Mouse (Mus musculus) liver (tissue): ENCODE measurements at regions not wholly inside any gene's neighbourhood (a gene's known extent, or its start where the extent isn't known, plus 50 kb on each side); places are given as distances from the start of the nearest gene placed in this dataset.

Source experiments
- DNase-seq: peaks from one replicate; pipeline ENCODE4 v3.0.0-alpha.2; 2020; ENCODE audit warnings: mixed read lengths

DNA sequence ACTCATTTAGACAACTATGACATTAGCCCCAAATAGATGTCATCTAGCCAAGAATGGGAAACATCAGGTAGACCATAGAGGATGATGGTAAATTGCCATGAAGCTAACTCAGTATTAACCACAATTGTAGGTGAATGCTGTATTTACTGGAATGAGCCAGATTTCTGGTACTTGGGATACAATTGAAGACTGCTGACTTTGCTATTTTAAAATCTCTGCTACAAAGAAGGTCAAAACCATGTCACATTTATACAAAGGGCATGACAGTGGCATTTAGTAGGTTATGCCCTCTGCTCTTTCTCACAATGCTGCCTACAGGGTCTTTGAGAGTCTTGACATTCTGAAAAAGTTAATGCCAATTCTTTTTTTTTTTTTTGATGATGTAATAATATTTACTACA is 178.8 kb upstream of the 4930583I09Rik start:
- DNase-seq, result no peak

DNA sequence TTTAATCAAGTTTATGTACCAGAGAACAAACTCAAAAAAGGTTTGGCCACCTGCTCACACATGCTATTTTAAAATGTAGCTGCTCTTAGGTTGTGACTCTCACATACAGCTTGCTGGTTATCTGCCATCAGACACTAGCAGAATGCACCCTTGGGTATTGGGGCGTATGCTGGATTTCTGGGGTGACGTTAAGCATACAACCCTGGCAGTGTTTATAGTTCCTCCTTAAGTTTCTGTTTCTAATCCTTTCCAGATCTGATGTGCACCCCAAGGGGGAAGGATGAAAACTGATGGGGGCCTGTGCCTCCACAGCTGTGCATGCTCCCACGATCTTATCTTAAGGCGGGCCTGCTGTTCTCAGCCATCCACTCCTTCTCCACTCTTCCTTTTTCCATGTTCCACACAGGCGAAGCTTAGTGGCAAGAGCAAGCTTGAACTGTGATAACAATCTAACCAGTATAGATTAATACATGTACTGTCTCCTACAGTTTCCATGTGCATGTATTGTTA is 164.8 kb upstream of the 4930583I09Rik start:
- no peak for DNase-seq

DNA sequence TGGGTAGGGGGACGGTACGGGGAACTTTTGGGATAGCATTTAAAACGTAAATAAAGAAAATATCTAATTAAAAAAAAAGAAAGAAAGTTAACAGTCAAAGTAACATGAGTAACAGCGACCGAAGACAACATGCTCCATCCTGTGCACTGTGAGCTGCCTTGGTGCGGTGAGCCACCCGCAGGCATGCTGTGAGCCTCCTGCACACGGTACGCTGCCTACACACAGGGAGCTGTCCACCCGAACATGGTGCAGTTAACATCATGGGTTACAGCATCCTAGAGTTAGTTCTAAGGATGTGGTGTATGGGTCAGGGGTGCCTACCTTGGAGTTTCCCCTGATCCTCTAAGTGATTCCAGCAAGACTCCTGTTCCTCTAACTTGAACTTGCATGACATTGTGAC is 158.6 kb upstream of the 4930583I09Rik start:
- DNase-seq, result no peak

DNA sequence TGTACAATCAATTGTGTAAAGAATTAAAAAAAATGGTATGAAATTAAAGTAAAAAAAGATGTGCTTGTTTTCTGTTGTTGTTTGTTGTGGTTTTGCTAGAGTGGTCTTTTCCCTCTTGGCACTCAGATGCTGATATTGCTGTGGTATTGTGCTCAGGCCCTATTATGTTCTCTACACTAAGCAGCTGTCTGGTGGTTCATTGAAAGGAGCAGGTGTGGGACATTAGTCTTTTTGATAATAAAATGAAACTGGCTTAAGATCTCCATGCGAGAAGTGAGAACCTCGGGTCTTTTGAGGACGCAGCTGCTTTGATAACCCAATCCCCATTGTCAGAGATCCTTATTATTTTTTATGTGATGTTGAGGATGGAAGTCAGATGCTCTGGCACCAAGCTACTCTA is 155.4 kb upstream of the 4930583I09Rik start:
- no peak for DNase-seq

DNA sequence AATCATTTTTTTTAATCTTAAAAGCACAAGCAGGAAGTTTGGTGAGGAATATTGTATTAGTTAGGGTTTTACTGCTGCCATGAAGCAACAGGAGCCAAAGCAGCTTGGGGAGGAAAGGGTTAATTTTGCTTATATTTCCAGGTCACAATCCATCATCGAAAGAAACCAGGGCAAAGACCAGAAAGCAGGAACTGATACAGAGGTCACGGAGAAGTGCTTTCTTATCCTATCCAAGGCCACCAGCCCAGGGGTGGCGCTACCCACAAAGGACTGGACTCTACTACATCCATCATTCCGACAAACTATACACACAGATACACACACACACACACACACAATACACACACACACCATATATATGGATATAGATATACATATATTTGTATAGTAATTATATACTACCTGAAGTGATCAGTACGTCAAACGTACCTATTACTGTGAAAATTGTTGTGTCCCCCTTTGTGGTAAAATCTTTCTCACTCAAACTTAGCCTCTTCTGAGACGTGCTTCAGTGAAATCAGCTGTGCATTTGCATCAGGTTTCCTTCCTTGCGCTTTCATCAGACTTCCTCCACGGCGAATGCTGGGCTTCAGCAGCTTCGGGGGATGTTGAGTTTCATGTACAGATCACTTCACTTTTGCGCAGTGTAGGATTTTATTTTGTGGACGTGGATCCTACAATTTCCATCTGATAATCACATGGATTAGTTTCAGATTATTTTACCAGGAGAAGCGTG is 148.6 kb upstream of the 4930583I09Rik start:
- no peak for DNase-seq

DNA sequence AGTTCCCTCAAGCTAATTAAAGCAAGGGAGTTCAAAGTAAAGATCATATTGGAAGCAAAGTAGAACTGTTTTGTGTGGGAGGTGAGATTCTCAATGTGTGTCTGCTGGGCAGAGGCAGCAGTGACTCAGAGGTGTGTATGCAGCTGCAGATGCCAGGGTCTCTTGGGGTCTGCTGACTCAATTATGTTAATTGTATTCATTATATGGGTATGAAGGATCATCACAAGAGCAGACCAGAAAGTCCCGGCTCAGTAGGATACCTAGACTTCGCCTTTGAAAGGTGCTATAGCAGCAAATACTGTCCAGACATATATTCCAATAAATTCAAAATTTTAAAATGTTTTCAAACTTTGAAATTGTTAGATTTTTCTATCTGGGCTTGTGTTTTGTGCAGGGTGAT is 147.6 kb upstream of the 4930583I09Rik start:
- DNase-seq, result no peak

DNA sequence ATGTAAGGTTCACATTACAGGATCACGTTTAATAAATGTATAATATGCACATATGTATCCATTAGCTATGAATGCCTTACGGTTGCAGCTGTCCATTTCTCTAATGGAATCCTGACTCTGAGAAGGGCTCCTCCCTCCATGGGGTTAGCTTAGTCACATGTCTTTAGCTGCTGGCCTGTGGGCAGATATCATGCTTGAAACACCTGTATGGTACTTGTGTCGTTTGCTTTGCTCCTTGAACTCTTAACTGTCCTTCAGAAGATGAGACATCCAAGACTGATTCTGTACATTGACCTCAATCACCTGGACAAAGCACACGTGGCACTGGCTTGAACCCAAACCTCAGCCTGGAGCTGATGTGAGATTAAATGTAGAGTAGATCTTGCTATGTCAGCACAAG is 128.3 kb upstream of the 4930583I09Rik start:
- no peak for DNase-seq

DNA sequence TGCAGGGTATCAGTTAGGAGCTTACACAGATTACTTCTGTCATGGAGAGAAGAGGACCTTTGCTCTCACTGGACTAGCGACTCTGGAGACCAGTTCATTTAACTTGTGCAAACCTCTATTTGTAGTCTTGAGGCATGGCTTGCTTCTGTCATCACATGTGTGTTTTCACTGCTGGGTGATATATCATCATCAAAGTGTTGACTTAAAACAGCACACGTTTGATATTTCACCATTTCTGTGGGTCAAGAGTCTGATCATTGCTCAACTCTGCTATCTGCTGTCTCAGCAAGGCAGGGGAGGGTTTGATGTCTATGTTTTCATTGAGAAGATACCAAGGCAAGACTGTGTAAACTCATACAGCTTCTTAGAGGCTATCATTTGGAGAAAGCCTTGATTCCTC is 126.0 kb upstream of the 4930583I09Rik start:
- no peak for DNase-seq

DNA sequence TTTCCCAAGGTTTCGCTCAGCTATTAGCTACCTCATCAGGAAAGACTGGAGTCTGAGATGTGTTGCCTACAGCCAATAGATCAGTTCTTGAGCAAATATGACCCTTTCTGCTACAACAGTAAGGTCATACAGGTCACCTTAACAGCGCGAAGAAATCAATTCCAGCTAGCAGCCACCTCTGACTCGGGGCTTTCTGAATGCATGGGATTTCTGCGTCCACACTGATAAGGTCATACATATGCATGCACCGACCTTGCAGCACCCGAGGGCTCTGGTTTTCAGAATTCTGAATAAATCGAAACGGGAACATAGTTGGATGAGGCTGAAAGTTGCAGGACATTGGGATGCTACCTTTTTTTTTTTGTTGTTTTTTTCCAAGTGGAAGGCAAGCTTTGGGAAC is 121.6 kb upstream of the 4930583I09Rik start:
- no peak for DNase-seq

DNA sequence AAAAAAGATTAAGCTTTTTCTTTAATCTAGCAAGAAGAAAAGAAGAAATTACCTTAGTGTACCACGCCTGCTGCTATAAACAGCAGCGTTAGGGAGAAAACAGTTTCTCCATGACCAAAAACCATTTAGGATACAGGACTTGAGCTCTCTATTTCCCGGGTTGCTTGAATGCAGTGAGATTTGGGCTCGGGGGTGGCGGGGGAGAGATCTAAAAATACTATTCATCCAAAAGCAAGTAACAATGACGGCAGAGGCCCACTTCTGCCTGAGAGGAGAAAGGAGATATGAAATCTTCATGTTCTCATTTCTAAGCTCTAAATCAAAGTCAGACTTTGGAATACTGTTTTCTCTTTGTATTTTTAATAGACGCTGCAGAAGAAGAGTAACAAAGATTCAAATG is 120.6 kb upstream of the 4930583I09Rik start:
- no peak for DNase-seq

DNA sequence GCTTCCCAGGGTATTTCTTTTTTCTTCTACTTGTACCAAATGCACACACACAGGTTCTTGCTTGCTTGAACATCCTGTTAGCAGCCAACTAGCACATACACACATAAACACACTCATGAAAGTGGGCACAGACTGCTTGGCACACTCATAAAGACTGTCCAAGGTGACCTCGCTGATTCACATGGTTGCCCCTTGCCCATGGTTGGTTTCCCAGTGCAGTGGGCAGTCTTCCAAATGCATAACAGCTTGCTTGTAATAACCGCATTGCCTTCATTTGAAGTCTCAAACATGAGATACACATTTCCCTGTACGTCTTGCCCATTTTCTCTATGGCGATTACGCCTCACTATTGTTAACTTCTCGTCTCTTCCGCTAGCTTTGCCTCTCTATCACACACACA is 117.4 kb upstream of the 4930583I09Rik start:
- DNase-seq, result no peak

DNA sequence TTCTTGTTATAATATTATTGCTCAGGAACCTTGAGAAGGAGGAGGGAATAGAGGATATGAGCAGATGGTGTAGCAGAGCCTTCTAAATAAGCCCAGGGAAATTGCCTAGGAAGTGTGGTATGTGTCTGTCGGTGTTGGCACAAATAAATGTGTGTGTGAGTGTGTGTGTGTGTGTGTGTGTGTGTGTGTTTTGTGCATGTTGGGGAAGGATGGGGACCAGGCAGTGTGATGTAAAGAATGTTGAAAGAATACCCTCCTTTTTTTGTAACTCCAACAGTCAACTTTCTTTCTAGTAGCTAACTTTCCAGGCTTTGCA is 115.7 kb upstream of the 4930583I09Rik start:
- no peak for DNase-seq

DNA sequence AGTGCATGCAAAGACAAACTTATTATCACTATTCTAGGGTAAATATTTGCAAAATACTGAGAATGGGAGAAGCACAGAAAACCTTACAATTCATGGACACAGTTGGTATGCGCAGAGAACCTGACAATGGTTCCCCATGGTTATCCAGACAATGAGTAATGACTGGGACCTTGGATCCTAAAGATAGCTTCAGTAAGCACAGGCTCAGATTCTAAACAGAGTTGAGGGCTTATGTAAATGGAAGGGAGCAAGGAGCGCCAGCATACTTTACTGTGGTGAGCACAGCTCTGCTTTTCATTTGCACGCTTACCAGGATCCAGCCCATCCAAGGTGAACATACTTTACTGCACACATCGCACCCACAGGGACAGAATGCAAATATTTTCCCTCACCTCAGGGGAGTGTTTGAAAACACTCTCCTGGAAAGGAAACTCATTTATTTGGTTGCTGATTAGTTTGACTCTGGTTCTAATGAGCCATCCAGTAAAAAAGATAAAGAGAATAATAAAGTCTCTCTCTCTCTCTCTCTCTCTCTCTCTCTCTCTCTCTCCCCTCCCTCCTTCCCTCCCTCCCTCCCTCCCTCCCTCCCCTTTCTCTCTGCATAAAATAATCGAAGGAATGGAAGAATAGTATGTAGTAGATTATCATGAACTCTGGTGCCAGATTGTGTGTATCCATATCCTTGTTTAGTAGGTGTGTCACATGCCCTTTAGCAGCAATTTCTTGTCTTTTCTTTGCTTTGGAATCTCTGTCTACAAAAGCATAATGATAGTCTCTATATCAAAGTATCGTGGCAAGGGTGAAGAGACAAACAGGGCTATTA is 115.1 kb upstream of the 4930583I09Rik start:
- DNase-seq, result no peak

DNA sequence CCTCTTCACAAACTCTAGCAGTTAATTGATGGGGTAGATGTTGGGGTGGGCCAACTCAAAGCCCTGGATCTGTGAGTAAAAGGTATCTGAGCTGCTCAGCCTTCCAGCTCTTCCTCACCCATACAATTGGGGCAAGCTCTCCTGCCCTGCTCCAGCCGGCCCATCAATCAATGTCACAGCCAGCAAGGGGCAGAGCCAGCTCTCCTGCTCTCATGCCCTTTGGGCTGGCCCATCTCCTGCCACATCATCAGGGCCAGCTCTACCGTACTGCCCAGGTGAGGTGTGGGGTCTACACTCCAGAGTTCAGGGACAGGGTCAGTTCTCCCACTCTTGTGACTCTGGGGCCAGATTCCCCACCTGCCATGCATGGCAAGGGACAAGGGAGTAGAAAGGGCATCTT is 107.3 kb upstream of the 4930583I09Rik start:
- no peak for DNase-seq

DNA sequence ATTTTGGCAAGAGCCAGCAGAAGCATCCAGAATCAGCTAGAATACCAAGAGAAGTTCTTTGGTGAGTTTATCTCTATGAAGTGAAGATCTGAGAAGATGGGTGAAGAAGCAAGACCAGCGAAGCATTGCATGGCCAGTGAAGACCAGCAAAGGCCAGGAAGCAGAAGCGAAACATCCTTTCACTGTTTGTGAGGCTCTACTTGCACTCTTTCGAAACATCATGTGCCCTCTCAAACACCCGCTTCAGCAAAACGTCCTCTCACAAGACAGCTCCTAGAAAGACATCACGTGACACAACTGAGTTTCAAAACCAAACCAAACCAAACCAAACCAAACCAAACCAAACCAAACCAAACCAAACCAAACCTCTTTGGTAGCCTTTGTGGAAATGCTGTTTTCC is 105.7 kb upstream of the 4930583I09Rik start:
- DNase-seq, result no peak

DNA sequence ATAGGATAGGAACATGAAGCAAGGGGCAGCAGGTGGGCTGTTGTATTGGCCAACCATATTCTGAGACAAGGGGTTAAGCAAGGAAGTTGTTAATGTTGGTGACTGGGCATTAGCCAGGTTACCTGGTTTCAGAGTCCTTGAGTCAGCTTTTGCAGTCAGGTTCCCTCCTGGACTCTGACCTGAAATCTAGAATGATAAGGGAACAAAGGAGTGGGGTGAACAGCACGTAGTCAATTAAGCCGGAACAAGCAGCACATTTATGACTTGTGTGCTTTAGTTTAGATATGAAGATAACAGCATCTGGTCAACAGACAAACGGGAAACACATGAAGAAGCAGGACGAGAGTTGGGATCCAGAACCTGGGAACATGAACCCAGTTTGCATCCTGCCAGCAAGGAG is 99.8 kb upstream of the 4930583I09Rik start:
- DNase-seq, result no peak

DNA sequence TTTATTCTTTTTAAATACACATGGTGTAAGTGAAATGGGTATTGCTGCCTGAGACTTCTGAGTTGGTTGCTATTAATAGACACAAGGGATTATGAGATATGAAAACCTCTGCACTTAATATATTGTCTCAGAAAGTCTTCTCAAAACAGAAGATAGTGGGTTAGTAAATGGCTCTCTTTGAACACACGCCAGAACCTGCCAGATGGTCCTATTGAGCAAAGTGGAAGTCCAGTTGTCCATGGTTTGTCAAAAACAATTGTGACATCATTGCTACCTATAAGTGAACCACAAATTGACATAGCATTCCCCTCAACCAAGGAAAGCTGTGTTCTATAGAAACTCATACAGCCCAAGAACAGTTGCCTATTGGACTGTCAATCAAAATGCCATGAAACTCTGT is 98.5 kb upstream of the 4930583I09Rik start:
- no peak for DNase-seq

DNA sequence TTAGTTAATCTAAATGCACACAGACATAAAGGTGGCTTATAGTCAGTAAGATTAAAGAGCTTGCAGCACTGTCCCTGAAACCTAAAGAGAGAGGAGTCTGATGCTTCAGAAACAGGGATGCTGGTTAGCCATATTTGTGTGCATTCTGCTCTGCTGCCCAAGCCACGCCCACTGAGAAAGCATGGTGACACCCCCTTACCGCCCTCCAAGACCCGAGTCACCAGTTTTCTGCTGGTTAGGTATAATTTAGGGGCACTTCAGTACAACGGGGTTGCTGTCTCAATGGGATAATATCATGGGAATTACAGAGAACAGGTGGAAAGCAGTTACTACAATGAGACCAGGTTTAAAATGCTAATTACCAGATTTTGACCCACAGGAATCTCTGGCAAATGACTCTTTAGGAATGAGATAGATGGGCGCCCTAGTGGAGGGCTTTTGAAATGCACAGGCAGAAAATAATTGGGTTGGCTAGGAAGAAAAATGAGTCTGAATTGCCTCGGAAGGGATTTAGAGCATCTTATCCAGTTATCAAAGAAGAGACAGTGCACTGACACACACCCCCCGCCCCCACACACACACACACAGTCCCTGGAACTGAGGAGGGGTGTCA is 95.1 kb upstream of the 4930583I09Rik start:
- no peak for DNase-seq

DNA sequence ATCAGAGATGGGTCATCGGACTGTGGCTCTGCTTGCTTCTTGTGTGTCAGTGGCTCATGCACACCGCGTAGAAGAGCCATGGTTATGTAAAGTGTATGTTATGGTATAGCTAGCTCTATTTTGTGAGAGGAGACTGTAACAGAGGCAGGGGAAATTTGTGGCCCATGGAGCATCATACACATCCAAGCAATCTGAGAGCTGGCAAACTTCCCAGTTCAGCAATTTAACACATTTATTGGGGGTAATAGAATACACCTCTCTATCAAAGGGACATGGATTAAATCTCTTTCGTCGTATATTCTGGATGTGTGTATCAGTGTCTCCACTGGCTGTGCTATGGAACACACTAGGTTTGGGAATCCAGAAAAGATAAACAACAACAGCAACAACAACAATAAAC is 87.9 kb upstream of the 4930583I09Rik start:
- DNase-seq, result no peak

DNA sequence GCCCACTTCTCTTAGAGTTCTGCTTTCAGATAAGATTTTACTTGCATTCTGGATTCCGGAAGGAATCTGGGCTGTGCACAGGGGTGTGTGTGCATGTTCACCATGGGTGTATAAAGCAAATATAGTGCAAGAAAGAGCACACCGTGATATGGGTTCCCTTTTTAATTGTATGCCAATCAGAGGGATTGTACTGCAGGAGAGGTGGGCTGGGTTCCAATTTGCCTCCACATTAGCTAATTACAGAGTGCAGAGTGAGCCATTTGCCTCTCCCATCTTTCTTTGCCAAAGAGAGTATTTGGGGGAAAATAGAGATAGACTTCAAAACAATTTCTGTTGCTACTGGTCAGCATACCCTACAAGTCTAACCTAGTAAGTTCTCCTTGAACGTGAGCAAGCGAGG is 86.4 kb upstream of the 4930583I09Rik start:
- no peak for DNase-seq

DNA sequence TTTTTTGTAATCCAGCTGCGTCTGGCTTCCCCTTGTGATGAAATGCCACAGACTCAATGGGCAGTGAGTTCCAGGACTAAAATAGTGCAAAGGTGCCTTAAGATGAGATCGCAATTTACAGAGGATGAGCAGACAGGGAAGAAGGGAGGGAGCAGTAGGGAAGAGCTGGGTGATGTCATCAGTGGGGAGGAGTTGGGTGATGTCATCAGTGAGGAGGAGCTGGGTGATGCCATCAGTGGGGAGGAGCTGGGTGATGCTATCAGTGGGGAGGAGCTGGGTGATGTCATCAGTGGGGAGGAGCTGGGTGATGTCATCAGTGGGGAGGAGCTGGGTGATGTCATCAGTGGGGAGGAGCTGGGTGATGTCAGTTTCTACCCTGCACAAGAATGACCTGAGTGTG is 84.4 kb upstream of the 4930583I09Rik start:
- DNase-seq, result no peak

DNA sequence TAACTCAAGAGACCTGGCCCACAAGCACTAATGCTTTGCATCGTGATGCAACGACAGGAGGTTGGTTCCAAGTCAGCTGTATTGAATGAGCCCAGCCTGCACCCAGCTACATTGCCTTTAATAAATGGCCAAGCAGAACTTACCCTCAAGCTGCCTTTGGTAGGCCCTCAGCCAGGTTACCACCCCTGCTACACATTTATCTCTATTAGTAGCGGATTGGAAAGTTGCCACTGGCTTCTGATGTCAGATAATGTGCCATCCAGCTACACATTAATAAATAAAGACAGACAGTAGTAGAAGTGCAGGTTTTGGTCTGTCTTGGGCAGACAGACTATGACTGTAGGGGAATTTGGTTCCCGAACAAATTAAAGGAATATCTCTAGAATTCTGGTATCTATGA is 82.0 kb upstream of the 4930583I09Rik start:
- no peak for DNase-seq

DNA sequence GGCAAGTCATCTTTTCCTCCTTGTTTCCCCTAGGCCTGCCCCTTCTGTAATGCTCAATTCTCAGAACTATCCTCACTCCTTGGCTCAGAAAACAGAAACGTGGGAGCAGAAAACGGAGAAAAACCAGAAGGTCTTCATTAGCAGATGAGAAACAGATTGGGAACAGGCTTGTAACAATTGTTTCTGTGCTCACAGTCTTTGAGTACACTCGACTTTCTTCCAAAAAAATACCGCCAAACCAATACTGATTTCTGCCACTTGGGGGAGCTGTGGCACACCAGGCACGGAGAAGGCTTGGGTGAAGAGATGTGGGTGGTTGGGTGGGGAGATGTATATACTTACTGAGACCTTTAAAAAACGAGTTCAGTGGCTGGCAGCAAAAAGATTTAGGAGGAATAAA is 80.8 kb upstream of the 4930583I09Rik start:
- DNase-seq, result no peak

DNA sequence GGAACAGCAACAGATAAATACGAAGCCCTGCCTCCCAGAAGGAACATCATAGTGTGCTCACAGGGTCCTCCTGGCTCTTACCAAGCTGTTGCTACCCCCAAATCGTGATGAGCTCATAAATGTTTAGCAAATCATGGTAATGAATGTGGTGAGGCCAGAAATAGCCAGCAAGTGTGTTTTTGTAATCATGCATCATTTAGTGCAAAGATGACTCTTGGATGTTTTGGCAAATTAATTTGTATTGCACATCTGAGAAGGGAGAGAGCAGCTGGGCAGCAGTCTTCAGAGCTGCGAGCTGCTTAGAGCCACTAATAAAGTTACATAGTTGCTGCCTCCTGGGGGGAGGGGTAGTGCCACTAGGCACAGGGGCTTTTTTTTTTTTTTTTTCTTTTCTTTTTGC is 79.8 kb upstream of the 4930583I09Rik start:
- DNase-seq, result no peak
